Mouse (Mus musculus): ENCODE results near the gene Nin.

Gene Nin

GRCm38 (mm10) chr12:70113351-70113750 is at the start of gene Nin:
TSS of gene Nin (minus strand) at chr12:70113717.
- DNase-seq = no peak

- DNase-seq = no peak
These were observed 47.5 kb upstream of the Nin start for GRCm38 (mm10) chr12:70161057-70161456.

GRCm38 (mm10) chr12:70157292-70158066 is 44.0 kb upstream of the Nin start:
- no peak for DNase-seq

GRCm38 (mm10) chr12:70156222-70156621 is 42.7 kb upstream of the Nin start:
- peak; percentile 24 for DNase-seq

- no peak for DNase-seq
These were observed 40.3 kb upstream of the Nin start, which contains the start of gene Abhd12b for GRCm38 (mm10) chr12:70153842-70154241. TSS of gene Abhd12b (plus strand) at chr12:70154142.

- DNase-seq = peak; percentile 19
These were observed 35.2 kb upstream of the Nin start for GRCm38 (mm10) chr12:70148631-70149265.

- DNase-seq = peak; percentile 19
These were observed 34.6 kb upstream of the Nin start for GRCm38 (mm10) chr12:70147986-70148630.

- DNase-seq = no peak
These were observed 32.1 kb upstream of the Nin start for GRCm38 (mm10) chr12:70145586-70145985.

- peak; percentile 84 for DNase-seq
These were observed 31.3 kb upstream of the Nin start for GRCm38 (mm10) chr12:70144637-70145448.

- DNase-seq = peak; percentile 20
These were observed 30.6 kb upstream of the Nin start for GRCm38 (mm10) chr12:70144106-70144587.

GRCm38 (mm10) chr12:70140993-70141576 is 27.6 kb upstream of the Nin start:
- DNase-seq = no peak

GRCm38 (mm10) chr12:70140542-70140941 is 27.0 kb upstream of the Nin start:
- DNase-seq = no peak

- DNase-seq = no peak
These were observed 26.4 kb upstream of the Nin start for GRCm38 (mm10) chr12:70139871-70140270.

- no peak for DNase-seq
These were observed 24.1 kb upstream of the Nin start for GRCm38 (mm10) chr12:70137626-70138025.

GRCm38 (mm10) chr12:70137095-70137494 is 23.6 kb upstream of the Nin start:
- DNase-seq = no peak

- no peak for DNase-seq
These were observed 22.8 kb upstream of the Nin start for GRCm38 (mm10) chr12:70136185-70136756.

- DNase-seq = no peak
These were observed 21.2 kb upstream of the Nin start for GRCm38 (mm10) chr12:70134627-70135235.

GRCm38 (mm10) chr12:70131042-70131675 is 17.6 kb upstream of the Nin start:
- DNase-seq = no peak

- no peak for DNase-seq
These were observed 15.6 kb upstream of the Nin start for GRCm38 (mm10) chr12:70129105-70129504.

GRCm38 (mm10) chr12:70126626-70127025 is 13.1 kb upstream of the Nin start:
- DNase-seq = no peak

- no peak for DNase-seq
These were observed 6.0 kb upstream of the Nin start for GRCm38 (mm10) chr12:70119552-70119951.
